Mouse (Mus musculus) limb, embryonic 14.5 days (tissue): ENCODE measurements around the gene S100a9. TPM values are rescaled to one million over a fixed set of nuclear protein-coding genes. Genes with fewer than 3 reads are reported as not detected.

Source experiments
- ATAC-seq: fragments of 200-750 bp; cut with Nextera tagmentation; 2 replicates; pipeline ENCODE4 v1.8.0; 2017; ENCODE audit warnings: low read depth, moderate number of reproducible peaks, moderate TSS enrichment; ENCODE audit not compliant: low FRiP score
- DNase-seq: peaks from one replicate; pipeline ENCODE4 v3.0.0-alpha.2; 2015; ENCODE audit warnings: low spot score
- H3K27ac ChIP-seq: fragments of 300-500 bp; sonication (generic); replicated peaks from 2 replicates; pipeline ENCODE4 v1.5.1; 2014; ENCODE audit warnings: low read depth, mild to moderate bottlenecking, low read length, moderate library complexity, mixed read lengths
- H3K27me3 ChIP-seq: fragments of 300-500 bp; sonication (generic); 2 replicates; pipeline ENCODE4 v1.6.1; 2014; ENCODE audit warnings: low read length, mixed read lengths; ENCODE audit not compliant: control insufficient read depth, insufficient read depth
- H3K36me3 ChIP-seq: fragments of 300-500 bp; sonication (generic); 2 replicates; pipeline ENCODE4 v1.6.1; 2014; ENCODE audit warnings: mild to moderate bottlenecking, low read length, moderate library complexity, mixed read lengths; ENCODE audit not compliant: control insufficient read depth, insufficient read depth
- H3K4me1 ChIP-seq: fragments of 300-500 bp; sonication (generic); 2 replicates; pipeline ENCODE4 v1.6.1; 2014; ENCODE audit warnings: antibody characterized with exemption, low read length, mixed read lengths; ENCODE audit not compliant: control insufficient read depth, insufficient read depth
- H3K4me2 ChIP-seq: fragments of 300-500 bp; sonication (generic); replicated peaks from 2 replicates; pipeline ENCODE4 v1.6.1; 2014; ENCODE audit warnings: low read depth, mild to moderate bottlenecking, low read length, moderate library complexity; ENCODE audit not compliant: severe bottlenecking
- H3K4me3 ChIP-seq: fragments of 300-500 bp; sonication (generic); replicated peaks from 2 replicates; pipeline ENCODE4 v1.5.1; 2014; ENCODE audit warnings: low read length
- H3K9ac ChIP-seq: fragments of 300-500 bp; sonication (generic); 2 replicates; pipeline ENCODE4 v1.6.1; 2014; ENCODE audit warnings: mild to moderate bottlenecking, low read depth, low read length, moderate library complexity; ENCODE audit not compliant: severe bottlenecking
- H3K9me3 ChIP-seq: fragments of 300-500 bp; sonication (generic); 2 replicates; pipeline ENCODE4 v1.6.1; 2016; ENCODE audit warnings: low read length; ENCODE audit not compliant: control insufficient read depth
- POLR2A ChIP-seq: fragments of 200-500 bp; IDR thresholded peaks from 2 replicates; pipeline ENCODE4 v1.8.0; 2012; ENCODE audit warnings: inconsistent platforms, mild to moderate bottlenecking, moderate library complexity, borderline replicate concordance; ENCODE audit not compliant: insufficient read depth, insufficient read length; ENCODE audit errors: extremely low read depth
- WGBS: fragments of 180-500 bp; shearing (Covaris S2); extraction: QIAGEN DNeasy Blood & Tissue Kit; methylation state at CpG from one replicate; pipeline ENCODE4 v1.1.7; 2014; 5-methylcytosine and 5-hydroxymethylcytosine counted together
- polyA plus RNA-seq, 2 experiments: library from polyadenylated mRNA; depleted of rRNA in 1 of 2; stranded (reverse) in 1 of 2; unstranded in 1 of 2; fragments of >200 nt; fragmentation: Nextera tagmentation in 1 of 2; extraction: Ambion mirVana in 1 of 2; gene quantifications; 2 replicates each; pipeline versions ENCODE4 v1.2.1 to v1.2.3; 2012 to 2014

S100a9 gene
- polyA plus RNA-seq, 2 experiments = 15.8 to 29.8 TPM

DNA sequence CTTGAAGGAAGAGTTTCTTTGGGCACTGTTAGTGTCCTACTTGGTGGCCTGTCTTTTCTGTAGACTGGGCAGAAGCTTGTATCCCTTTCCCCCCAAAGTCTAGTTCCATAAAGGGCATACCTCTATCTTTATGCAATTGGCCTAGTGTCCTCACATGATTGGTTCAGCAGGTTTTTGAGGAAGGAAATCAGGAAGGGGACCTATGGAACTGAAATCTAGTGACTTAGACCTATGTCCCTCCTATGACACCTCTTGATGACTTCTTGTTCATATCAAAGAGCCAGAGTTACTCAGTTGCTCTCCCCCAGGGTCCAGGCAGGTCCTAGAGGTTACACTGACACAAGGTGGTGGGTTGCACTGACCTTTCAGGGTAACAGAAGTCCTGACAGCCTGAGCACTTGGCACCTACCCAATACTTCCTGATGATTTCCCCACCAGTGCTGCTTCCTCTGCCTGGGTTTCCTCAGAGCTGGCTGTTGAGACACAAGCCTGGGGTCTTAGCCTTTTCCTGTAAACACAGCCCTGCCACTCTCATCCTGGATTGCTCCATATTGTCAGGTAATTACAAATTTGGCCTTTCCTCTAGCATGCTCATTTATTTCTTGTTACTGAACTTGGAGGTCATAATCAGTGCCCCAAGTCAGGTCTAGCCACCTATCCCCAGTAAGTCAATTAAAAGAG is 36.0 kb downstream of the S100a9 start:
- H3K9me3 ChIP-seq = no peaks in the 10 kb centered on the region
- no peak overlapping the region for H3K9ac ChIP-seq
- ATAC-seq = no peak
- H3K4me1 ChIP-seq = no peaks in the 10 kb centered on the region
- no peaks in the 10 kb centered on the region for H3K36me3 ChIP-seq
- no peak overlapping the region for H3K4me3 ChIP-seq
- no peak overlapping the region for H3K4me2 ChIP-seq
- no peak overlapping the region for H3K27ac ChIP-seq
- no peak for TF ChIP-seq POLR2A
- no peak for DNase-seq
- H3K27me3 ChIP-seq = no peaks in the 10 kb centered on the region

DNA sequence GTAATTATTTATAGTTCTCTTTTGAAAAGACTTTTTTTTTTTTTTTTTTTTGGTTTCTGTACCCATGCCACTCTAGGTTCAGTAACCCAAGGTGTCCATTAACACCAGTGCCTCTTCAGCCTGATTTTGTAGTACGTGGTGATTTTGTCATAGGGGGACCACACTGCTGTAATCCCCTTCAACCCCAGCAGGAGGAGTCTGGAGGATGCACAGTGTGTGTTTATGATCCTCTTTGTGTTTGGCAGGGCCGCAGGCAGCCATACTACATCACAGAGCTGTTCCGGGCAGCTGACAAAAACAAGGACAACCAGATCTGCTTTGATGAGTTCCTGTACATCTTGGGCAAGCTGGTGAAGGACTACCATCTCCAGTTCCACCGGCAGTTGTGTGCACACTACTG is 38.1 kb downstream of the S100a9 start:
- Histone ChIP-seq H3K4me1 (no peaks in the 10 kb centered on the region), H3K4me2 (no peak overlapping the region), H3K27me3 (no peaks in the 10 kb centered on the region), H3K9me3 (no peaks in the 10 kb centered on the region), H3K9ac (no peak overlapping the region), H3K27ac (no peak overlapping the region), H3K4me3 (no peak overlapping the region), H3K36me3 (no peaks in the 10 kb centered on the region)
- no peak for TF ChIP-seq POLR2A
- WGBS = 73% methylated on average over 4 of the region's 4 CpGs
- ATAC-seq = no peak
- no peak for DNase-seq

DNA sequence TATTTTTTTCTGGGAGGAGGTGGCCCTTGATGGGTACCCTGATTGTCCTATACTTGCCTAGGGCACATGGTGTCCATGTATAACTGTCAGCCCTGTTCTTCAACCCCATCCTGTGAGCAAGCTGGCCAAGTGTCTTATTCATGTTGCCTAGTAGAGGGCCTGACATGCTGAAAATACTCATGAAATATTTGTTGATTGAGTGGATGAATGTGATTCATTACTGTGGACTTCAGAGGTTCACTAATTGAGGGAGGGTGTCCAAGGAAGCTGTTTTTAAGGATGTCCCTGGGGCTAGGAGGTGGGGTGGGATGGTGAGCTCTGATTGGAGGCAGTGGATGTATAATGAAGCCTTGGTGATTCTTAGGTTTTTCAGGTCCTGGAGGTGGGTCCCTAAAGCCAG is 41.8 kb downstream of the S100a9 start, which contains the start of gene S100a7a:
Gene S100a7a, plus strand, starts transcription at position 301 of the 400 bp plus-strand sequence.
- ATAC-seq = no peak

DNA sequence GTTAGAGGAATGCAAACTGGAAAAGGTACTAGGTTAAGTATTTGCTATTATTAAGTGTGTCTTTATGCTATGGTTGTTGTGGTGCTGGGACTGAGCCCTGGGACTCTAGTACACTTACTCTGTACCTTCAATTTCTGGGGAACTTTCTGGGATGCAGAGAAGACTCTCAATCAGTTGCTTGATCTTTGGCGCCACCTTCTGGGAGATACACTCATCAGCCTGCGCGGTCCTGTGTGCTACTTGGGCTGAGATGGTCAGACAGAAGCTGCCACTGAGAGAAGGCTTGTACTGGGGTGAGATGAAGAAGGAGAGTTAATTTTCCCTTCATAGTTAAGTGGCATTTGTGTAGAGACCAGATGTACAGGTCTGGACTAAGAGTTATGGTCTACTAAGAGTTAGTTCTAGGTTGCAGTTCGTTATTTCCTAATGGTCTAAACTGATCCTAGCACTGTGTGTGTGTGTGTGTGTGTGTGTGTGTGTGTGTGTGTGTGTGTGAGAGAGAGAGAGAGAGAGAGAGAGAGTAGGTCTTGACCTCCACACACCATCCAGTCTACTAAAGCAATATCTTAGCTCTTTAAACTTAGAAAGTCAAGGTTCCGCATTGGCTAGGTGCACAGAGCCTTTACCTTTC is 42.5 kb downstream of the S100a9 start:
- peak; percentile 78; the same call in 1 of the 2 replicates for ATAC-seq
- H3K9ac ChIP-seq = no peak overlapping the region
- WGBS = 36% methylated on average over 5 of the region's 5 CpGs
- DNase-seq = peak; percentile 91
- H3K27ac ChIP-seq = no peak overlapping the region
- no peaks in the 10 kb centered on the region for H3K4me1 ChIP-seq
- no peak for TF ChIP-seq POLR2A
- H3K9me3 ChIP-seq = no peaks in the 10 kb centered on the region
- H3K4me2 ChIP-seq = no peak overlapping the region
- no peaks in the 10 kb centered on the region for H3K27me3 ChIP-seq
- no peaks in the 10 kb centered on the region for H3K36me3 ChIP-seq
- no peak overlapping the region for H3K4me3 ChIP-seq

More for the DNA sequence above, 41.8 kb downstream of the S100a9 start, which contains the start of gene S100a7a:
- H3K27ac ChIP-seq = no peak within 1 kb of the TSS
- no peaks in the 10 kb centered on the region for H3K36me3 ChIP-seq
- no peak within 1 kb of the TSS for H3K9ac ChIP-seq
- H3K4me3 ChIP-seq = no peak within 1 kb of the TSS
- H3K4me1 ChIP-seq = no peaks in the 10 kb centered on the region
- no peaks in the 10 kb centered on the region for H3K9me3 ChIP-seq
- H3K27me3 ChIP-seq = no peaks in the 10 kb centered on the region
- no peak for TF ChIP-seq POLR2A
- no peak within 1 kb of the TSS for H3K4me2 ChIP-seq
- DNase-seq = no peak

DNA sequence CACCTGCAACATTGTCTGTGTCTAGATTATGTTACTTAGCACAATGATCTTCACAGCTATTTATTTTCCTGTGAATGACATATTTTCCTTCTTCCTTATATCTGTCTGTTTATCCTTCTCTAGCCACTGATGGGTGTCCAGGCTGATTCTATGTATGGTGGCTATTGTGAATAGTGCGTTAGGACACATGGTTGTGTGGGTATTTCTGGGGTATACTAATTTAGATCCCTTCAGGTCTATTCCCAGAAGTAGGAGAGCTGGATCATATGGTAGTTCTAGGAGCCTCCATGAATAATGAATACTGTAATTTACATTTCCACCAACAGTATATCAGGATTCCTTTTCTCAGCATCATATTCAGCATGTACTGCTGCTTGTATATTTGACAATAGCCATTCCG is 45.7 kb downstream of the S100a9 start:
- no peaks in the 10 kb centered on the region for H3K4me1 ChIP-seq
- H3K27ac ChIP-seq = no peak overlapping the region
- H3K27me3 ChIP-seq = no peaks in the 10 kb centered on the region
- H3K4me3 ChIP-seq = no peak overlapping the region
- H3K9ac ChIP-seq = no peak overlapping the region
- WGBS = 89% methylated on average over 2 of the region's 2 CpGs
- no peak overlapping the region for H3K4me2 ChIP-seq
- no peak for TF ChIP-seq POLR2A
- ATAC-seq = no peak
- no peak for DNase-seq
- H3K9me3 ChIP-seq = no peaks in the 10 kb centered on the region
- no peaks in the 10 kb centered on the region for H3K36me3 ChIP-seq
